Mouse (Mus musculus) MEL (cell line): ENCODE results near the gene 1700016C15Rik. TPM values are rescaled to one million over a fixed set of nuclear protein-coding genes. Genes with fewer than 3 reads are reported as not detected.

Source experiments
- DNase-seq: peaks from one replicate; pipeline ENCODE4 v3.0.0; 2011; ENCODE audit warnings: low read depth, low spot score
- H3K27ac ChIP-seq: 2 replicates; pipeline ENCODE4 v1.5.1; 2012; ENCODE audit warnings: low read depth, mild to moderate bottlenecking, control low read depth, low read length, moderate library complexity; ENCODE audit not compliant: control insufficient read depth
- H3K27me3 ChIP-seq, 2 experiments: fragments of 150-350 bp in 1 of 2; sonication (generic) in 1 of 2; 2 replicates each; pipeline ENCODE4 v1.6.1; 2012; ENCODE audit warnings: low read length in 2 of 2, mild to moderate bottlenecking in 2 of 2, improper control_type of control experiment in 1 of 2, moderate library complexity in 1 of 2; ENCODE audit not compliant: insufficient read depth in 2 of 2, control insufficient read depth in 1 of 2
- H3K36me3 ChIP-seq, 2 experiments: 2 replicates each; pipeline ENCODE4 v1.6.1; 2012 to 2014; ENCODE audit warnings: low read length in 2 of 2, improper control_type of control experiment in 1 of 2, inconsistent platforms in 1 of 2, mild to moderate bottlenecking in 1 of 2; ENCODE audit not compliant: insufficient read depth in 2 of 2, control insufficient read depth in 1 of 2
- H3K4me1 ChIP-seq, 2 experiments: fragments of 150-350 bp in 1 of 2; sonication (generic) in 1 of 2; 2 replicates each; pipeline ENCODE4 v1.6.1; 2012; ENCODE audit warnings: low read length in 2 of 2, improper control_type of control experiment in 1 of 2, mild to moderate bottlenecking in 1 of 2; ENCODE audit not compliant: insufficient read depth in 2 of 2, control insufficient read depth in 1 of 2
- H3K4me3 ChIP-seq, 2 experiments: fragments of 150-350 bp in 1 of 2; sonication (generic) in 1 of 2; 2 replicates each; pipeline ENCODE4 v1.5.1; 2012; ENCODE audit warnings: low read depth in 2 of 2, low read length in 2 of 2, mild to moderate bottlenecking in 2 of 2, moderate library complexity in 2 of 2, control low read depth in 1 of 2, improper control_type of control experiment in 1 of 2; ENCODE audit not compliant: control insufficient read depth in 1 of 2, insufficient read depth in 1 of 2
- H3K79me2 ChIP-seq: 2 replicates; pipeline ENCODE4 v1.6.1; 2012; ENCODE audit warnings: mild to moderate bottlenecking, low read length, moderate library complexity; ENCODE audit not compliant: control insufficient read depth, poor library complexity, insufficient read depth
- H3K9ac ChIP-seq: 2 replicates; pipeline ENCODE4 v1.6.1; 2012; ENCODE audit warnings: low read depth, mild to moderate bottlenecking, control low read depth, low read length, moderate library complexity; ENCODE audit not compliant: control insufficient read depth, poor library complexity, severe bottlenecking
- H3K9me3 ChIP-seq: fragments of 150-350 bp; sonication (generic); replicated peaks from 2 replicates; pipeline ENCODE4 v1.6.1; 2012; ENCODE audit warnings: mild to moderate bottlenecking, low read length, improper control_type of control experiment, moderate library complexity; ENCODE audit not compliant: insufficient read depth
- ELF1 ChIP-seq: IDR thresholded peaks from 2 replicates; pipeline ENCODE4 v1.6.1; 2014; ENCODE audit warnings: low read depth, mild to moderate bottlenecking, inconsistent platforms, low read length, improper control_type of control experiment, moderate library complexity
- ETS1 ChIP-seq: IDR thresholded peaks from 2 replicates; pipeline ENCODE4 v1.6.1; 2012; ENCODE audit warnings: low read depth, mild to moderate bottlenecking, inconsistent platforms, low read length, improper control_type of control experiment, moderate library complexity
- GABPA ChIP-seq: IDR thresholded peaks from 2 replicates; pipeline ENCODE4 v1.6.1; 2012; ENCODE audit warnings: low read depth, mild to moderate bottlenecking, inconsistent platforms, low read length, improper control_type of control experiment, moderate library complexity
- HCFC1 ChIP-seq: IDR thresholded peaks from 2 replicates; pipeline ENCODE4 v1.6.1; 2012; ENCODE audit warnings: low read depth, mild to moderate bottlenecking, inconsistent platforms, low read length, improper control_type of control experiment, moderate library complexity
- JUND ChIP-seq: IDR thresholded peaks from 2 replicates; pipeline ENCODE4 v1.6.1; 2011; ENCODE audit warnings: low read depth, mild to moderate bottlenecking, improper control_type of control experiment, low read length
- MAFK ChIP-seq: IDR thresholded peaks from 2 replicates; pipeline ENCODE4 v1.6.1; 2011; ENCODE audit warnings: low read depth, mild to moderate bottlenecking, low read length, improper control_type of control experiment, borderline replicate concordance
- MEF2A ChIP-seq: IDR thresholded peaks from 2 replicates; pipeline ENCODE4 v1.6.1; 2014; ENCODE audit warnings: low read depth, mild to moderate bottlenecking, inconsistent platforms, low read length, improper control_type of control experiment; ENCODE audit not compliant: poor library complexity, insufficient replicate concordance, severe bottlenecking; ENCODE audit errors: extremely low read depth
- MXI1 ChIP-seq: IDR thresholded peaks from 2 replicates; pipeline ENCODE4 v1.6.1; 2011; ENCODE audit warnings: mild to moderate bottlenecking, low read depth, low read length, improper control_type of control experiment
- MYB ChIP-seq: IDR thresholded peaks from 2 replicates; pipeline ENCODE4 v1.6.1; 2011; ENCODE audit warnings: mild to moderate bottlenecking, low read depth, low read length, improper control_type of control experiment
- MYC ChIP-seq: IDR thresholded peaks from 2 replicates; pipeline ENCODE4 v1.6.1; 2011; ENCODE audit warnings: low read depth, mild to moderate bottlenecking, low read length, improper control_type of control experiment, moderate library complexity
- NELFE ChIP-seq: IDR thresholded peaks from 2 replicates; pipeline ENCODE4 v1.6.1; 2011; ENCODE audit warnings: low read depth, low read length, improper control_type of control experiment
- NRF1 ChIP-seq: IDR thresholded peaks from 2 replicates; pipeline ENCODE4 v1.6.1; 2014; ENCODE audit warnings: low read depth, mild to moderate bottlenecking, inconsistent platforms, low read length, improper control_type of control experiment, moderate library complexity; ENCODE audit not compliant: poor library complexity, insufficient read depth, severe bottlenecking
- SMC3 ChIP-seq: IDR thresholded peaks from 2 replicates; pipeline ENCODE4 v1.6.1; 2011; ENCODE audit warnings: low read depth, low read length, improper control_type of control experiment
- TCF12 ChIP-seq: IDR thresholded peaks from 2 replicates; pipeline ENCODE4 v1.6.1; 2014; ENCODE audit warnings: low read depth, mild to moderate bottlenecking, inconsistent platforms, low read length, improper control_type of control experiment, moderate library complexity
- UBTF ChIP-seq: IDR thresholded peaks from 2 replicates; pipeline ENCODE4 v1.6.1; 2012; ENCODE audit warnings: low read depth, mild to moderate bottlenecking, inconsistent platforms, low read length, improper control_type of control experiment, moderate library complexity, borderline replicate concordance; ENCODE audit not compliant: insufficient read depth
- USF1 ChIP-seq: IDR thresholded peaks from 2 replicates; pipeline ENCODE4 v1.6.1; 2014; ENCODE audit warnings: low read depth, mild to moderate bottlenecking, inconsistent platforms, low read length, improper control_type of control experiment, moderate library complexity
- ZC3H11A ChIP-seq: IDR thresholded peaks from 2 replicates; pipeline ENCODE4 v1.6.1; 2012; ENCODE audit warnings: low read depth, mild to moderate bottlenecking, inconsistent platforms, low read length, improper control_type of control experiment
- ZKSCAN1 ChIP-seq: IDR thresholded peaks from 2 replicates; pipeline ENCODE4 v1.6.1; 2012; ENCODE audit warnings: low read depth, mild to moderate bottlenecking, inconsistent platforms, low read length, improper control_type of control experiment, moderate library complexity
- ZMIZ1 ChIP-seq: IDR thresholded peaks from 2 replicates; pipeline ENCODE4 v1.6.1; 2012; ENCODE audit warnings: low read depth, mild to moderate bottlenecking, inconsistent platforms, low read length, improper control_type of control experiment, moderate library complexity
- ZNF384 ChIP-seq: IDR thresholded peaks from 2 replicates; pipeline ENCODE4 v1.6.1; 2012; ENCODE audit warnings: low read depth, mild to moderate bottlenecking, inconsistent platforms, low read length, improper control_type of control experiment
- polyA plus RNA-seq, 2 experiments: library from polyadenylated mRNA; stranded (reverse) in 1 of 2; unstranded in 1 of 2; fragments of >175 nt in 1 of 2; fragments of >200 nt in 1 of 2; gene quantifications; 2 replicates each; pipeline versions ENCODE4 v1.2.1 to v1.2.4; 2012; ENCODE audit warnings: low replicate concordance in 2 of 2, low read depth in 1 of 2; ENCODE audit not compliant: insufficient read length in 2 of 2, insufficient read depth in 1 of 2, missing spikeins in 1 of 2
- total RNA-seq: library from RNA; depleted of rRNA; stranded (reverse); fragments of 300-350 nt; gene quantifications from 2 replicates; pipeline ENCODE4 v1.2.3, GENCODE M21; 2012

1700016C15Rik gene
- total and polyA plus RNA-seq, 3 experiments: not detected

DNA sequence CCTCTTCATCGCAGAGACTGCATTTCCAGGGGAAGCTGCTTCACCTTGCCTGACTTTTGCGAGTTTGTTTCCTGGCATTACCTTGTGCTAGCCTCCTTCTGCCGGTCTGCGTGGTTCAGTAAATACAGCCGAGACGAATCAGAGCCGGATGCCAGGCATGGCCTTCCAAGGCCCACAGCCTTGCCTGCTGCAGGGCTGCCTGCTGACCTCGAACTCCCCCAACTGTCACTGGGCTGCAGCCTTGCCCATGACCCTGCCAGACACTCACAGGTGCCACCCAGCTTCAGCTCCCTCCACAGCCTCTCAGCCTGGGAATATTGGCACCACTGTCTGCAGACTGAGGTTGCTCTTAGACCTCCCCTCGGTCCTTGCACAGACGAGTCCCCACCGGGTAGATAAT, 37.1 kb upstream of the 1700016C15Rik start:
- no peak for DNase-seq
- Histone ChIP-seq H3K9me3 (no peaks in the 10 kb centered on the region), H3K79me2 (no peaks in the 10 kb centered on the region), H3K27ac (no peak overlapping the region), H3K4me1 (no peaks in the 10 kb centered on the region), H3K27me3 (0 out of 4 replicates have a peak, but pooled peaks cover 0 to 1% of the 10 kb centered on the region in 2 experiments), H3K9ac (no peak overlapping the region), H3K36me3 (no peaks in the 10 kb centered on the region), H3K4me3 (no peak overlapping the region)
- TF ChIP-seq HCFC1 (no peak), ELF1 (no peak), UBTF (no peak), ZKSCAN1 (no peak), MEF2A (no peak), MAFK (no peak), JUND (no peak), ZC3H11A (no peak), TCF12 (no peak), USF1 (no peak), ZNF384 (no peak), MXI1 (no peak), NELFE (no peak), SMC3 (no peak), NRF1 (no peak), ZMIZ1 (no peak), MYB (no peak), GABPA (no peak), MYC (no peak), ETS1 (no peak)
